ENCODE assay signal across 10 mouse cellular contexts in genomic region chr10:126070984-126071713, GRCm38 (mm10).
DNase-seq lines count a peak whose midpoint lies in the region; ATAC-seq and TF ChIP-seq lines count a peak whose summit lies in the region.
"Had no signal": no experiment of that assay in that cellular context is flagged by ENCODE, and none has a peak within 500 bp of the region (broad histone marks: within the 10 kb centered on the region; RNA-seq: fewer than 3 reads in every experiment).

No protein-coding gene starts in this region.

- no peaks in the 10 kb centered on the region for H3K4me1 ChIP-seq in lung, embryonic 15.5 days
- H3K4me1 ChIP-seq in forebrain, embryonic 15.5 days, result peaks cover 9% of the 10 kb centered on the region
- peaks cover 14% of the 10 kb centered on the region for H3K4me1 ChIP-seq in limb, embryonic 14.5 days (ENCODE audit: control insufficient read depth, insufficient read depth, low read length)
- peaks cover 3% of the 10 kb centered on the region; the same call in 1 of the 2 replicates for H3K4me1 ChIP-seq in stomach, embryonic 15.5 days
- H3K4me1 ChIP-seq in heart, embryonic 10.5 days, result no peaks in the 10 kb centered on the region

- peak; percentile 31; the same call in 1 of the 2 replicates for ATAC-seq in lung, embryonic 15.5 days (ENCODE audit: borderline replicate concordance, extremely low read depth, low FRiP score, low TSS enrichment)
- peak; percentile 78 for ATAC-seq in forebrain, embryonic 15.5 days (replicated peaks)
- ATAC-seq in limb, embryonic 14.5 days (ENCODE audit: low FRiP score, low read depth), result peak; percentile 87
- peak; percentile 66; the same call in 1 of the 2 replicates for ATAC-seq in stomach, embryonic 15.5 days (ENCODE audit: insufficient read depth, low FRiP score, low read depth)

- no peaks in the 10 kb centered on the region for H3K27me3 ChIP-seq in lung, embryonic 15.5 days
- no peaks in the 10 kb centered on the region for H3K27me3 ChIP-seq in forebrain, embryonic 15.5 days
- no peaks in the 10 kb centered on the region for H3K27me3 ChIP-seq in limb, embryonic 14.5 days (ENCODE audit: control insufficient read depth, insufficient read depth, low read length)
- no peaks in the 10 kb centered on the region for H3K27me3 ChIP-seq in stomach, embryonic 15.5 days (replicated peaks)
- H3K27me3 ChIP-seq in heart, embryonic 10.5 days (ENCODE audit: insufficient read depth, poor library complexity, severe bottlenecking), result no peaks in the 10 kb centered on the region

- no peaks in the 10 kb centered on the region for H3K9me3 ChIP-seq in lung, embryonic 15.5 days
- no peaks in the 10 kb centered on the region; the same call in 1 of the 2 replicates for H3K9me3 ChIP-seq in forebrain, embryonic 15.5 days
- no peaks in the 10 kb centered on the region for H3K9me3 ChIP-seq in limb, embryonic 14.5 days (ENCODE audit: control insufficient read depth, low read length)
- no peaks in the 10 kb centered on the region for H3K9me3 ChIP-seq in stomach, embryonic 15.5 days
- H3K9me3 ChIP-seq in heart, embryonic 10.5 days, result no peaks in the 10 kb centered on the region

- TF ChIP-seq POLR2A in limb, embryonic 14.5 days (IDR thresholded peaks at IDR 0.05; ENCODE audit: borderline replicate concordance, extremely low read depth, insufficient read depth, insufficient read length), result no peak

- H3K4me2 ChIP-seq in lung, embryonic 15.5 days, result no peak overlapping the region
- no peak overlapping the region for H3K4me2 ChIP-seq in forebrain, embryonic 15.5 days (replicated peaks)
- no peak overlapping the region for H3K4me2 ChIP-seq in limb, embryonic 14.5 days (replicated peaks; ENCODE audit: low read depth, low read length, severe bottlenecking)
- no peak overlapping the region for H3K4me2 ChIP-seq in stomach, embryonic 15.5 days

- no peak for DNase-seq in lung, postnatal 25 days (ENCODE audit: low spot score)
- DNase-seq in limb, embryonic 14.5 days (ENCODE audit: low spot score), result peak; percentile 58
- DNase-seq in urinary bladder, postnatal 10 days (ENCODE audit: low spot score), result no peak
- no peak for DNase-seq in heart, embryonic 10.5 days (ENCODE audit: low spot score)
- no peak for DNase-seq in left cerebral cortex, adult 11 months (ENCODE audit: low spot score)
- DNase-seq: cerebellum, adult 18-20 months; heart, adult 2 months had no signal

- H3K27ac ChIP-seq in lung, embryonic 15.5 days, result no peak overlapping the region
- H3K27ac ChIP-seq in forebrain, embryonic 15.5 days (replicated peaks), result no peak overlapping the region
- no peak overlapping the region; the same call in 1 of the 2 replicates for H3K27ac ChIP-seq in limb, embryonic 14.5 days (replicated peaks; ENCODE audit: low read depth, low read length)
- no peak overlapping the region; the same call in 1 of the 2 replicates for H3K27ac ChIP-seq in stomach, embryonic 15.5 days
- H3K27ac ChIP-seq in heart, embryonic 10.5 days, result no peak overlapping the region
- H3K27ac ChIP-seq: heart, adult 2 months had no signal

- WGBS in lung, embryonic 15.5 days, result 37% methylated on average over 8 of the region's 8 CpGs
- WGBS in forebrain, embryonic 15.5 days, result 51% methylated on average over 8 of the region's 8 CpGs
- 47% methylated on average over 8 of the region's 8 CpGs for WGBS in limb, embryonic 14.5 days
- 27% methylated on average over 8 of the region's 8 CpGs for WGBS in stomach, embryonic 15.5 days
- WGBS in heart, embryonic 10.5 days, result 69% methylated on average over 8 of the region's 8 CpGs

- H3K9ac ChIP-seq in lung, embryonic 15.5 days, result no peak overlapping the region
- no peak overlapping the region for H3K9ac ChIP-seq in forebrain, embryonic 15.5 days (replicated peaks)
- H3K9ac ChIP-seq in limb, embryonic 14.5 days (ENCODE audit: low read depth, low read length, severe bottlenecking), result no peak overlapping the region
- H3K9ac ChIP-seq in stomach, embryonic 15.5 days, result no peak overlapping the region

- H3K4me3 ChIP-seq in lung, embryonic 15.5 days, result no peak overlapping the region
- no peak overlapping the region for H3K4me3 ChIP-seq in forebrain, embryonic 15.5 days
- no peak overlapping the region for H3K4me3 ChIP-seq in limb, embryonic 14.5 days (replicated peaks; ENCODE audit: low read length)
- no peak overlapping the region for H3K4me3 ChIP-seq in stomach, embryonic 15.5 days (replicated peaks)
- no peak overlapping the region for H3K4me3 ChIP-seq in heart, embryonic 10.5 days
- H3K4me3 ChIP-seq: heart, adult 2 months had no signal

- no peaks in the 10 kb centered on the region for H3K36me3 ChIP-seq in lung, embryonic 15.5 days
- H3K36me3 ChIP-seq in forebrain, embryonic 15.5 days, result no peaks in the 10 kb centered on the region
- no peaks in the 10 kb centered on the region for H3K36me3 ChIP-seq in limb, embryonic 14.5 days (ENCODE audit: control insufficient read depth, insufficient read depth, low read length)
- H3K36me3 ChIP-seq in stomach, embryonic 15.5 days, result no peaks in the 10 kb centered on the region
- H3K36me3 ChIP-seq in heart, embryonic 10.5 days, result no peaks in the 10 kb centered on the region

Comparison
In these comparisons a context has a peak if more than half of its experiments do, and no peak if none do; other contexts are left out.
1. ATAC-seq: peak in every context shown above with its lines; median percentile 87 in limb, embryonic 14.5 days; 78 in forebrain, embryonic 15.5 days; 66 in stomach, embryonic 15.5 days; 31 in lung, embryonic 15.5 days.